Mouse (Mus musculus) hindbrain, embryonic 14.5 days (tissue): ENCODE measurements around the gene Zscan4d. TPM values are rescaled to one million over a fixed set of nuclear protein-coding genes. Genes with fewer than 3 reads are reported as not detected.
"Not testable (repeated sequence)": the region's sequence is repeated elsewhere in the genome, so short reads cannot be mapped to it uniquely, and the experiment has no call there.

Experiments used
- ATAC-seq: fragments of 200-750 bp; cut with Nextera tagmentation; 2 replicates; pipeline ENCODE4 v1.8.0; 2017; ENCODE audit warnings: moderate number of reproducible peaks, mild to moderate bottlenecking, moderate TSS enrichment, moderate library complexity; ENCODE audit not compliant: low FRiP score
- DNase-seq: peaks from one replicate; pipeline ENCODE4 v3.0.0-alpha.2; 2015; ENCODE audit warnings: low spot score
- H3K27ac ChIP-seq: fragments of 300-500 bp; sonication (generic); 2 replicates; pipeline ENCODE4 v1.5.1; 2014; ENCODE audit warnings: mild to moderate bottlenecking, moderate library complexity
- H3K27me3 ChIP-seq: fragments of 300-500 bp; sonication (generic); 2 replicates; pipeline ENCODE4 v1.6.1; 2014; ENCODE audit warnings: mild to moderate bottlenecking, low read length, mixed read lengths; ENCODE audit not compliant: control insufficient read depth, insufficient read depth
- H3K36me3 ChIP-seq: fragments of 300-500 bp; sonication (generic); replicated peaks from 2 replicates; pipeline ENCODE4 v1.6.1; 2014; ENCODE audit not compliant: control insufficient read depth, insufficient read depth
- H3K4me1 ChIP-seq: fragments of 300-500 bp; sonication (generic); replicated peaks from 2 replicates; pipeline ENCODE4 v1.6.1; 2014; ENCODE audit warnings: antibody characterized with exemption, low read length, mixed read lengths; ENCODE audit not compliant: control insufficient read depth, insufficient read depth
- H3K4me2 ChIP-seq: fragments of 300-500 bp; sonication (generic); replicated peaks from 2 replicates; pipeline ENCODE4 v1.6.1; 2014; ENCODE audit warnings: mild to moderate bottlenecking, moderate library complexity
- H3K4me3 ChIP-seq: fragments of 300-500 bp; sonication (generic); replicated peaks from 2 replicates; pipeline ENCODE4 v1.5.1; 2014; ENCODE audit warnings: mild to moderate bottlenecking, low read length
- H3K9ac ChIP-seq: fragments of 300-500 bp; sonication (generic); 2 replicates; pipeline ENCODE4 v1.6.1; 2014
- H3K9me3 ChIP-seq: fragments of 300-500 bp; sonication (generic); 2 replicates; pipeline ENCODE4 v1.6.1; 2016; ENCODE audit warnings: low read length; ENCODE audit not compliant: control insufficient read depth
- WGBS: fragments of 180-500 bp; shearing (Covaris S2); extraction: QIAGEN DNeasy Blood & Tissue Kit; methylation state at CpG from one replicate; pipeline ENCODE4 v1.1.7; 2014; 5-methylcytosine and 5-hydroxymethylcytosine counted together
- polyA plus RNA-seq: library from polyadenylated mRNA; unstranded; fragments of >200 nt; fragmentation: Nextera tagmentation; extraction: Ambion mirVana; gene quantifications from 2 replicates; pipeline ENCODE4 v1.2.1, GENCODE M21; 2014

Zscan4d gene
- not detected in 2 replicates for polyA plus RNA-seq

- not testable (repeated sequence) for H3K4me2 ChIP-seq, H3K9me3 ChIP-seq, H3K36me3 ChIP-seq, H3K27me3 ChIP-seq, DNase-seq, H3K9ac ChIP-seq, H3K4me3 ChIP-seq, H3K27ac ChIP-seq, H3K4me1 ChIP-seq, ATAC-seq
- 90% methylated on average over 4 of the region's 4 CpGs for WGBS
These were observed at the start of gene Zscan4d for GRCm38 (mm10) chr7:11166059-11166458. Gene Zscan4d (minus strand): TSS chr7:11166159.

- H3K27me3 ChIP-seq, ATAC-seq: not testable (repeated sequence)
- WGBS, result 35% methylated on average over 6 of the region's 6 CpGs
These were observed 7.9 kb downstream of the Zscan4d start for GRCm38 (mm10) chr7:11158036-11158435.

More at GRCm38 (mm10) chr7:11158036-11158435, 7.9 kb downstream of the Zscan4d start:
- H3K9me3 ChIP-seq, H3K4me1 ChIP-seq, H3K4me3 ChIP-seq, H3K9ac ChIP-seq, DNase-seq, H3K27ac ChIP-seq, H3K36me3 ChIP-seq, H3K4me2 ChIP-seq: not testable (repeated sequence)

Other genes with a start within 250 kb of the Zscan4d start
- gene Zscan4c, start 160.4 kb downstream of the Zscan4d start, polyA plus RNA-seq, result not detected in 2 replicates
- not detected in 2 replicates for gene Zscan4-ps1, start 96.5 kb downstream of the Zscan4d start, polyA plus RNA-seq
- gene Zscan4e, start 144.5 kb upstream of the Zscan4d start, polyA plus RNA-seq, result not detected in 2 replicates
- gene Zscan4f, start 231.8 kb upstream of the Zscan4d start, polyA plus RNA-seq, result not detected in 2 replicates